Mouse (Mus musculus) frontal cortex, postnatal 25 days (tissue): ENCODE data around the gene Acsl6.
"Not testable (repeated sequence)": the region's sequence is repeated elsewhere in the genome, so short reads cannot be mapped to it uniquely, and the experiment has no call there.

ENCODE experiments used
- DNase-seq, 2 experiments: peaks; one replicate each; pipeline ENCODE4 v3.0.0; 2022; ENCODE audit warnings: low spot score in 2 of 2

Acsl6 gene

DNA sequence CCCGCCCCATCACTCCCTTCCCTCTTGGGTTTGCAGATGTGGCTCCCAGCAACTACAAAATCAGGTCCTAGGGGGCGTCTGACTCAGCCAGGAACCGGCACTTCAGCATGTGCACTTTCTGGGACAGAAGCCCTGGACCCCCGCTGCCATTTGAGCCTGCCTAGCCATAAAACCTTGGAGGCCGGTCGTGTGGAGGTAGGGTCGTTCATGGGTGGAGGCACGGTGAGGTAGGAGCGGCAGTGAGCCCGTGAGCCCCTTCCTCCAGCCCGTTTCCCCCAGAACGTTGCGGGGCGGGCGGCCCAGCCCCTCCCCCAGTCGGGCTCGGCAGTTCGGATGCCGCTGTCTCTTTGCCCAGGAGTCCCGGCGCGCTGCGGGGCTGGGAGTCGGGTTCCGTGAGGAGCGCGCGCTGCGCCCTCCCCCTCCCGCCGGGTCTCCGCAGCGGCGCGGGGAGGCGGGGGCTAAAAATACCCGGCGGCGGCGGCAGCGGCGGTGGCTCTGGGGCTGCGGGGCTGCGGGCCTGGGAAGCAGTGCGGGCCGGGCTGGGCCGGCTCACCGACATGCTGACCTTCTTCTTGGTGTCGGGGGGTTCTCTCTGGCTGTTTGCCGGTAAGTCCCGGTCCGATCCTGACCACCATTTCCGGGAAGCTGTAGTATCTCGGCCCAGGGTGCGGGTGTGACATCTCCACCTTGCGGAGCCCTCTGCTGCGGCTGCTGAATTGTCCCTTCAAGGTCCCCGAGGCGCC, at the start of gene Acsl6:
Gene Acsl6 (plus strand): TSS at position 71 of the 743 bp plus-strand sequence.
- no peak for DNase-seq

DNA sequence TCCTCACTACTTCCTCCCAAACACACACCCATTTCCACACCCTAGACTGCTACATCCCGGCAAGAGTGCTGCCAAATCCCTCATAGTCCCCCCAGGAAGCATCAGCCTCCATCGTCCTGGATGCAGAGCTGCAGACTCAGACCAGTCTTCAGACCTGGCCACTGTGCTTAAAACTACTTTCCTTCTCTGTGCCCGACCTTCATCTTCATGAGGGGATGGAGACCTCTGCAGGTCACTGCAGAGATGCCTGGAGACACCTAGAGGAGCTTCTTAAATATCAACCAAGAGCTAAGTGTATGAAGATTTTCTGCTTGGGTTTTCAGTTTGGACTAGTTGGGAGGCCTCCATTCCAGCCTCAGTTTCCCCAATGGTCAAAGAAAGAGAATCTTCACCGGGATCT, 49.5 kb upstream of the Acsl6 start:
- DNase-seq, result no peak

DNA sequence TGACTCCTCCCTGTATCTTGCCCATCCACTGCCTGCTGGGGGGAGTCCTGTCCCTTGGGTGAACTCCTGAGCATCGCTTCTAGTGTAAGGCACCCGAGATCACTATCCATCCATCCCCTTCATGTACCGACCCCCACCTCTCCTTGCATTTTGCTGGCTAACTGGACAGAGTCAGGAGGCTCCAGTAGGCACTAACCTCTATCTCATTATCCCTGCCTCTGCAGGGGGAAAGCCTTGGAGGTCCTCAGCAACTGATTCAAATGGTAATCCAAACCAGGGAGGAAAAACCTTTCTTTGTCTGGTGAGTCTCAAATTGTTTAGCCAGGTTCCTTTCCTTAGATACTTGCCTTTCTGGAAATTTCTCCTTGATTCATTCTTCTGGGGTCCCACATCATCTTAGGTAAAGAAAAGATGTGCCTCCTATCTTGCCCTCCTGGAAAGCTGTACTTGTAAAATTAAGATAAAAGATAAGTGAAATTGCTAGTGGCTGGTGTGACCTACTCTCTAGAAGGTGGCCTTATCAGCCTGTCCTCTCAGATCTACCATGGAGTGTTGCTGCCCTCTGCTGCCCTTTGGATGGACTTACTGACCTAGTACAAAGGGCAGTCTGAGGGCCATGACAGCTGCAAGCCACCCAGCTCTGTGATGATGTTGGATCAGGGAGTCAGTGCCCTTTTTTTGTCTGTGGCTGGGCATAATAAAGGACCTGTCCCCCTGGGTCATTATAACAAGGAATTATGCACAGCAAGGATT, 46.8 kb upstream of the Acsl6 start:
- peak; percentile 52 to 53 for DNase-seq

GRCm38 (mm10) chr11:54263405-54264031, 40.1 kb upstream of the Acsl6 start:
- no peak for DNase-seq

- DNase-seq, result peak in 1 of 2 experiments; percentile 9
Measured at GRCm38 (mm10) chr11:54264542-54264941, 39.1 kb upstream of the Acsl6 start.

DNA sequence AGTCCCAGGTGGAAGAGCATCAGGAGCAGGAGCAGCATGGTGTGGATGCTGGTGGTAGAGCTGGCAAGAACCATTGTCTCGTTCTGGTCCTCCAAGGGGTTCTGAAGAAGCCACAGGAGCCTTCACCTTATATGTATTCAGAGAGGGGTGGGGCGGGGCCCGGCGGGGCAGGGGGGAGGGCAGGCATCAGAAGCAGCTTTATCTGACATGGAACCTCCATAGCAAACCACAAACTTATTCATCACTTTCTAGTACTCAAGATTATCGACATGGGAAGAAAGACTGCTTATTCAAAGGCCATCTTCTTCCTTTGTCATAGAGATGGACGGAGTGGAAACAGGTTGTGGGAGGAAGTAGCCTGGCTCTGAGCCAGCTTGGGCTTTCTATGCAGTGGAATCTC, 36.4 kb upstream of the Acsl6 start, which contains the start of gene Il3:
Gene Il3 (minus strand): TSS at position 101 of the 400 bp plus-strand sequence.
- no peak for DNase-seq

- DNase-seq, result no peak
Measured at GRCm38 (mm10) chr11:54269191-54269896, 34.3 kb upstream of the Acsl6 start.

DNA sequence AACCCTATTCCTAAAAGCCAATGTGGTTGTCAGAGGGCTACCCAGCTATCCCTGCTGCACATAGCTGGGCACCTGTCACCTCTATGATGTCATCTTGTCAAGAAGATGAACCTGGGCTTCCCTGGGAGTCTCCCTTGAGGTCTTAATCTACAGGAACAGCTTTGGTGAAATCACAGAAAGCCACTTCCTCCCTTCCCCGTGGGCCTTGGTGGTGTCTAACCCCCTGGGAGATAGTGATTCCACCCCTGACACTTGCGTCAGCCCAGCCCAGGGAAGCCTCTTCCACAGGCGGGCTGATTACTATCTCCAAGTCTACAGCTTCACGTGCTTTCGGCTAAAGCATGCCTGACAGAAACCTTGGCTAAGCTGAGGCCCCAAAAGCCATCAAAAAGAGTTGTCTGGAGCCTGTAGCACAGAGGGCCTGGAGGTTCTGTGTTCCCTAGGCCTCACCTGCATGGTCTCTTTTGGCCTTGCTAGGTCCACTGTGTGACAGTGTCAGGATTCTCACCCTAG, 32.1 kb upstream of the Acsl6 start:
- no peak for DNase-seq

- DNase-seq, result no peak
Measured at GRCm38 (mm10) chr11:54287821-54288453, 15.7 kb upstream of the Acsl6 start.

DNA sequence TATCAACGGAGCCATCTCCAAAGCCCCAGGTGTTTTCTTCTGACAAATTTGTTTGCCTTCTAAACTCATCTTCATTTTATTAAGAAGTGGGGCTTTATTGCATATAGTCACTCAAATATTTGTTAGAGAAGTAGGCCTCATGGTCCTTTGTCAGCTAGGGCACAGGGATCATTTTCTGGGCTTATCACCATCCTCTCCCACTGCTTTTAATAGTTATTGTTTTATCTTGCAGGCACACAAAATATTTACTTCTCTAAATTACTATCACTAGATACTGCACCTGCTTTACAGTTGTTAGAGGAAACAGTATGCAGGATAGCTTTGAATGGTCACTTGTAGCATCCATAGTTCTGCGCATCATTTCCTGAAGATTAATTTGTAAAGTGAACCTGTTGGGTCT, 11.4 kb upstream of the Acsl6 start:
- no peak for DNase-seq

- DNase-seq, result no peak
Measured at GRCm38 (mm10) chr11:54293980-54294807, 9.4 kb upstream of the Acsl6 start.

- DNase-seq, result no peak
Measured at GRCm38 (mm10) chr11:54295971-54296370, 7.6 kb upstream of the Acsl6 start.

- no peak for DNase-seq
Measured at GRCm38 (mm10) chr11:54296734-54297133, 6.9 kb upstream of the Acsl6 start.

GRCm38 (mm10) chr11:54297471-54297870, 6.1 kb upstream of the Acsl6 start:
- not testable (repeated sequence) for DNase-seq

DNA sequence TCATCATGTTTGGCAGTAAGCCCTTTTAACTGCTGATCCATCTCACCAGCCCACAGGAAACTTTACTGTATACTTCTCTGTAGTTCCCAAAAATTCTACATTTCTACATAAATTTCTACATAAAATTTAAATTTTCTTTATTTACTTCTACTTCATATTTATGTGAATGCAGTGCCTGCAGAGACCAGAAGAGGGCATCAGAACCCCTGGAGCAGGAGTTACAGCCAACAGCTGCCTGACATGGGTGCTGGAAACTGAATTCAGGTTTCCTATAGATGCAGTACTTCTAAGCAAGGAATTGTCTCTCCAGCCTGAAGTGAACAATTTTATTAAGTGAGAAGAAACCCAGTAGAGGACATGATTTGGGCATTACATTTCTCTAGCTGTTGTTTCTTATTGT, 4.8 kb upstream of the Acsl6 start:
- DNase-seq, result no peak

- DNase-seq, result no peak
Measured at GRCm38 (mm10) chr11:54301994-54302393, 1.6 kb upstream of the Acsl6 start.

DNA sequence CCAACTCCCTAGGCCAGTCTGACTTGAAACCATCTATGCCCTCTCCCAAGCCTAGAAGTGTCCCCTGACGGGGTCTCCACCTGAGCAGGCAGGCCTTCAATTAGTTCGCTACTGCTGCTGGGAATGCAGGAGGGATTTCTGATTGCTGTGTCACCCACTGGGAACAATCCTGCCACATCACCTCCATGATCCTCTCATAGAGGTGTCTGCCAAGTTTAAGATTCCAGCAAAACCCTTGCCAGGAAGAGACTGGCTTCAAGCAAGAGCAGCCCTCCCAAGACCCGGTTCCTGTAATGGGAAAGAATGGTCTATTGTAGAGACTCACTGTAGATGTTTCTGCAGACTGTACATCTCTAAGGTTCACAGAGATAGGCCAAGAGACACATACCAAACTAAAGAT, 992 bp upstream of the Acsl6 start:
- no peak for DNase-seq

DNA sequence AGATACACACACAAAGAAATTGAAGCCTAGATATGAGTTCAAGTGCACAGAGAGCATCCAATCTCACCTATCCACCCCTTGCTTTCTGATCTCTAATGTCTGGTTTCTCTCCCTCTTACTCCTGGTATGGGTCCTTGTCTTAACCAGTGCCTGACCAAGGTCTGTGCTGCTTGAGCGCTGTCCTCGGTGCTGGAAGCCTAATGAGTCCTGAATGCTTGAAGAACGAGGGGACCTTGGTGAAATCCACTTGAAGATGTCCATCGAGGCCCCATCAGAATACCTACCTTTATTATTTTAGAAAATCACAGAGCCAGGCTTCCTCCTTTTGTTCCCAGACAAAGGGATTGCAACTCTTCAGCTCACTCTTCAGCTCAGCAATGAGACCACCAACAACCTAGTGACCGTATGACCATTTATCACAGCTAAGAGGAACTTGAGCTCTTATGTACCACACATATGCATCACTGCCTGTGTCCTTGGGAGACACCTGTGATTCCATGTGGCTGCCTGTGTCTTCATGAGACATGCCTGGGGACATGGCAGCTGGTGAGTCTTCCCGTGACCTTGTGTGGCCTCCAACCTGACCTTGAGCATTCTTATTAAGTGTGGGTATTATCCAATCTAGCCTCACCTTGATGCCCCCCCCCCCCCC, 396 bp upstream of the Acsl6 start:
- DNase-seq, result no peak

GRCm38 (mm10) chr11:54304471-54304873, 874 bp downstream of the Acsl6 start:
- no peak for DNase-seq

- DNase-seq, result no peak
Measured at GRCm38 (mm10) chr11:54305331-54305730, 1.7 kb downstream of the Acsl6 start.
